Mouse (Mus musculus) small intestine, adult 2 months (tissue): Measurements from ENCODE around the gene Mier2.

Source experiments
- CTCF ChIP-seq: fragments of 200-500 bp; IDR thresholded peaks from 2 replicates; pipeline ENCODE4 v1.5.1; 2012; ENCODE audit warnings: low read depth, mild to moderate bottlenecking, control low read depth, inconsistent platforms, low read length, moderate library complexity, mixed read lengths; ENCODE audit not compliant: insufficient replicate concordance, insufficient read length; ENCODE audit errors: extremely low read depth
- POLR2A ChIP-seq: fragments of 200-500 bp; IDR thresholded peaks from 2 replicates; pipeline ENCODE4 v1.6.1; 2012; ENCODE audit warnings: low read depth, mild to moderate bottlenecking, control low read depth, inconsistent platforms, low read length, moderate library complexity

DNA sequence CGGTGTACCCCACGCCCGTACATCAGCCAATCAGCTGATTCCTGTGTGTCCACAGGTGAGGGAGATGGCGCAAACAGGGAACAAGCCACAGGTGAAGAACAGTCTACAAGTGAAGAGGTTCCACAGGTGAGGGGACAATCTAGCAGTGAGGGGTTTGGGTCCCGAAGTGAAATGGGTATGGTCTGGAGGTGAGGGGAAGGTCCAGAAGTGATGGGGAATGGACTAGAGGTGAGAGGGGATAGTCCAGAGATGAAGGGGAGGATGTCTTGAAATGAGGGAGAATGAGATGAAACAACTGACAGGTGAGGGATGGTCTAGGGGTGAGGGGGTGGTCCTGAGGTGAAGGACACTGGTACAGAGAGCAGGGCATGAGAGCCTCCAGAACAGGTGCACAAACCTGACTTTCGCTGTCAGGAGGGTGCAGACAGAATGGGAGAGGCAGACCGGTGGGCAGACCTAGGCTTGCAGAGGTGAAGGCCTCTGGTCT, 282 bp upstream of the Mier2 start:
- TF ChIP-seq POLR2A: no peak
- no peak for TF ChIP-seq CTCF
